Mouse (Mus musculus) c-Kit-positive CD71-positive TER-119-positive erythroid progenitor cells, embryonic 14.5 days (primary cell): Measurements from ENCODE around the gene Mfap1b.

ENCODE experiments used
- DNase-seq: peaks from one replicate; pipeline ENCODE4 v3.0.0-alpha.2; 2013; ENCODE audit warnings: low spot score

Mfap1b gene

GRCm38 (mm10) chr2:121434854-121435253 is 39.0 kb downstream of the Mfap1b start:
- no peak for DNase-seq

DNA sequence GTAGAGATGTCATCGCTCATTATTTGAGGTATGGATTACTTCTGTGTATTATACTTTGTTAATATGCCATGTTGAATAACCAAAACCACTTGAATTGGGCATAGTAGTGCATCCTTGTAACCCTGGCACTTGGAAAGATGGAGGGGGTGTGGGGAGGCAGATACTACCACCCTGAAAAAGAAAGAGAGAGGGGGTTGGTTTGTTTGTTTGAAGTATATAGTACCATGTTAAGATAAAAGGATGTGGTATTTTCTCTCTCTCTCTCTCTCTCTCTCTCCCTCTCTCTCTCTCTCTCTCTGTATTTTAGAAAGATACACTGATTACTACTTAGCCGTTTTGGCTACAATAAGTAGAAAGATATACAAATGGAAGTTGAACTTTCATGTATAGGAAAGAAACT is 48.0 kb downstream of the Mfap1b start:
- no peak for DNase-seq

- DNase-seq, result no peak
Observed at GRCm38 (mm10) chr2:121423166-121423565, 50.7 kb downstream of the Mfap1b start.

DNA sequence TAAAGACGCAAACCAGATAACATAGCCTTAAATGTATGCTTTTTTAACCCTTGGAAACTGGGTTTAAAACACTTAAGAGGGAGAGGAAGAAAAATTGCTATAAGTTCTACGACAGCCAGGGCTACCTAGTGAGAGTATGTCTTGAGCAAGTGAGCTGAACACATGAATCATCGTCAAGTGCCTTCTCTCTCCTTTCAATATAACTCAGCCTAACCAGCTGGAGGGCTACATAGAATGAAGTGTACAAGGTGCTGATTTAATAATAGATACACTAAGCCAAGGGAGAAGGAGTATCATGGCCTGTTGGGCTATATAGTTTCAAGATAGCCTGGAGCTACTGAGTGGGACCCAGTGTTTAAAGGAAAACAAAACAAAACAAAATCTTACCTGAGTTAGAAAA is 55.4 kb downstream of the Mfap1b start:
- no peak for DNase-seq

DNA sequence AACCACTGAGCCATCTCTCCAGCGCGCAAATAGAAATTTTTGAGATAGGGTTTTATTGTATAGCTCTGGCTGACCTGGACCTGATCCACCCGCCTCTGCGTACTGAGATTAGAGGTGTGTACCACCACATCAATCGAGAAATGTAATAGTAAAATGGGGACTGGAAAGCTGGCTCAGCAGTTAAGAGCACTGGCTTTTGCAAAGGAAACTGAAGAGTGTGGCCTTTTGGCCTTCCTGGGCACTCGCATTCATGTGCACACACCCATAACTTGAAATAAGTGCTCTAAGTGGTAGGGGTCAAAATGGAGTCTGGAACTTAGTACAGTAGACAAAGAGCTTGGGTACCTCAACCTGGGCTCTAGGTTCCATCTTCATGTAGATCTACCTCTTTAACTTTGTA is 57.5 kb downstream of the Mfap1b start:
- DNase-seq, result no peak

DNA sequence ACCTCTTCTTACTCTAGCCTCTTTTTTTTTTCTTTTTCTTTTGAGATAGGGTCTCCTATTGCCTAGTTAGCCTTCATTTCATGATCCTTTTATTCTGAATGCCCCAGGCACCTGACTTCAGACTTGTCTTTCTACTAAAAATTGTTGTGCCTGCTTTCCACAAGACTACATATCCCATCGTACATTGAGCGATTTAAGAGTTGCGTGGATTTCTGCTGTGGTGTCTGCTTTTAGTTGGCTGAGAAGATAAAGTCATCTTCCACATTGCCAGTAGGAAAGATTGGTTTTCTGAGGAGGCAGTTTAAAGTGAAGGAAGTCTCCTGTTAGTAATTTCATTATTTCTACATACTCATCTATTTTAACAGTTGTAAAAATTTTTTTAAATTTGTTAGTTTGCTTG is 58.3 kb downstream of the Mfap1b start:
- DNase-seq, result no peak

DNA sequence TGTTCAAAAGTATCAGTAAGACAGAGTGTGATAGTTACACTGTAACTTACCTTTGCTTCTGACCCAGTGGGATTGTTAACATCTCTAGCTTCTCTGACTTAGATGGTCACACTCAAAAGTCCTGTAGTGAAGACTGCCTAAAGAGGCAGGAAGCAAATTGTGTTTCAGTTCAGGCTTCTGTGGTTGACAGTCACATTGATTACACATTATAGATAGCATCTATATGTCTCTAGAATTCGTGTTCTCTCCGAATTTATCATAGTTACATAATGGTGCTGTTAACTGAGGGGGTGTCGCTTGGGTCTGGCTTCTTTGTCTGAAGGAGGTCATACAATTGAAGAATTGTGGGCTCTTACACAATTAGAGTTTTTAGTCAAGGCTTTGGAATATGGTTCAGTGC is 58.8 kb downstream of the Mfap1b start:
- no peak for DNase-seq

- peak; percentile 62 for DNase-seq
Observed at GRCm38 (mm10) chr2:121414139-121414685, 59.7 kb downstream of the Mfap1b start.

- peak; percentile 89 for DNase-seq
Observed at GRCm38 (mm10) chr2:121413387-121414042, 60.4 kb downstream of the Mfap1b start, which contains the start of the genes Pdia3 and Catsper2. Gene Pdia3 (plus strand): TSS chr2:121413775. Gene Catsper2 (minus strand): TSS chr2:121413792.

GRCm38 (mm10) chr2:121412843-121413386 is 61.0 kb downstream of the Mfap1b start:
- peak; percentile 62 for DNase-seq
